Mouse (Mus musculus): Measurements from ENCODE around the gene Tlr3. TPM values are rescaled to one million over a fixed set of nuclear protein-coding genes. Genes with fewer than 3 reads are reported as not detected.
A peak's percentile ranks its signal among the peaks of the same experiment; 100 is the strongest.

Gene Tlr3
- 1 to 10 TPM; 2.4 to 3.5 TPM for total RNA-seq (2021)
- long read RNA-seq, experiment 1: 0 reads
- long read RNA-seq, experiment 2, full-length matches to known transcripts: 1 of 3 reads
- long read RNA-seq, experiment 2, partial matches to known transcripts: 0 of 3 reads
- long read RNA-seq, experiment 2, other reads (novel, unspliced or antisense): 2 of 3 reads

- intact Hi-C loops (cut with DNase I; ENCODE audit: low total_unique reads): no loop called here
Measured at GRCm38 (mm10) chr8:45410882-45411281, at the start of gene Tlr3. TSS of gene Tlr3 (minus strand) at chr8:45411080.

GRCm38 (mm10) chr8:45457874-45458273 is 47.0 kb upstream of the Tlr3 start:
- DNase-seq: no peak
- intact Hi-C loops (cut with DNase I; ENCODE audit: low total_unique reads): no loop called here

More at GRCm38 (mm10) chr8:45410882-45411281, at the start of gene Tlr3:
- no peak for DNase-seq

GRCm38 (mm10) chr8:45454426-45454825 is 43.5 kb upstream of the Tlr3 start:
- intact Hi-C loops (cut with DNase I; ENCODE audit: low total_unique reads): loop anchor here (2.0 to 5.0 kb wide), 2 partner anchors 326 to 478 kb away; partner anchors contain the start of gene Ccdc110
- no peak for DNase-seq

GRCm38 (mm10) chr8:45452115-45452514 is 41.2 kb upstream of the Tlr3 start:
- intact Hi-C loops (cut with DNase I; ENCODE audit: low total_unique reads): loop anchor here (5.0 kb wide), 1 partner anchor 480 kb away; the partner anchor contains the start of gene Ccdc110
- DNase-seq: peak; percentile 17

GRCm38 (mm10) chr8:45448842-45449241 is 38.0 kb upstream of the Tlr3 start:
- intact Hi-C loops (cut with DNase I; ENCODE audit: low total_unique reads): no loop called here
- no peak for DNase-seq

GRCm38 (mm10) chr8:45448257-45448656 is 37.4 kb upstream of the Tlr3 start:
- DNase-seq: no peak

GRCm38 (mm10) chr8:45438899-45439535 is 28.1 kb upstream of the Tlr3 start:
- intact Hi-C loops (cut with DNase I; ENCODE audit: low total_unique reads): loop anchor here (5.0 kb wide), 2 partner anchors 343 to 498 kb away; no protein-coding TSS in a partner anchor
- no peak for DNase-seq

More at GRCm38 (mm10) chr8:45448257-45448656, 37.4 kb upstream of the Tlr3 start:
- intact Hi-C loops (cut with DNase I; ENCODE audit: low total_unique reads): no loop called here

GRCm38 (mm10) chr8:45420151-45420550 is 9.3 kb upstream of the Tlr3 start:
- no peak for DNase-seq
- intact Hi-C loops (cut with DNase I; ENCODE audit: low total_unique reads): no loop called here

GRCm38 (mm10) chr8:45414965-45415364 is 4.1 kb upstream of the Tlr3 start:
- no peak for DNase-seq
- intact Hi-C loops (cut with DNase I; ENCODE audit: low total_unique reads): no loop called here

GRCm38 (mm10) chr8:45410146-45410880 is 567 bp downstream of the Tlr3 start:
- intact Hi-C loops (cut with DNase I; ENCODE audit: low total_unique reads): no loop called here
- DNase-seq: peak; percentile 68

- intact Hi-C loops (cut with DNase I; ENCODE audit: low total_unique reads): no loop called here
- DNase-seq: no peak
Measured at GRCm38 (mm10) chr8:45409702-45410101, 1.2 kb downstream of the Tlr3 start.

- no peak for DNase-seq
- intact Hi-C loops (cut with DNase I; ENCODE audit: low total_unique reads): no loop called here
Measured at GRCm38 (mm10) chr8:45383250-45383649, 27.6 kb downstream of the Tlr3 start.

GRCm38 (mm10) chr8:45381963-45382347 is 28.9 kb downstream of the Tlr3 start, which contains the start of gene Fam149a:
TSS of gene Fam149a (minus strand) at chr8:45382291.
- DNase-seq: no peak

GRCm38 (mm10) chr8:45381075-45381962 is 29.6 kb downstream of the Tlr3 start:
- intact Hi-C loops (cut with DNase I; ENCODE audit: low total_unique reads): no loop called here
- no peak for DNase-seq

More at GRCm38 (mm10) chr8:45381963-45382347, 28.9 kb downstream of the Tlr3 start, which contains the start of gene Fam149a:
- intact Hi-C loops (cut with DNase I; ENCODE audit: low total_unique reads): no loop called here

GRCm38 (mm10) chr8:45380598-45380997 is 30.3 kb downstream of the Tlr3 start:
- intact Hi-C loops (cut with DNase I; ENCODE audit: low total_unique reads): no loop called here
- DNase-seq: no peak

- DNase-seq: no peak
- intact Hi-C loops (cut with DNase I; ENCODE audit: low total_unique reads): no loop called here
Measured at GRCm38 (mm10) chr8:45374071-45374470, 36.8 kb downstream of the Tlr3 start.

- intact Hi-C loops (cut with DNase I; ENCODE audit: low total_unique reads): no loop called here
Measured at GRCm38 (mm10) chr8:45367154-45367553, 43.7 kb downstream of the Tlr3 start.

GRCm38 (mm10) chr8:45363220-45363619 is 47.7 kb downstream of the Tlr3 start:
- no peak for DNase-seq
- intact Hi-C loops (cut with DNase I; ENCODE audit: low total_unique reads): no loop called here

More at GRCm38 (mm10) chr8:45367154-45367553, 43.7 kb downstream of the Tlr3 start:
- no peak for DNase-seq

GRCm38 (mm10) chr8:45362323-45362722 is 48.6 kb downstream of the Tlr3 start:
- intact Hi-C loops (cut with DNase I; ENCODE audit: low total_unique reads): no loop called here
- no peak for DNase-seq
